Mouse (Mus musculus) CH12.LX (cell line): ENCODE data around the gene Zbtb5. TPM values are rescaled to one million over a fixed set of nuclear protein-coding genes. Genes with fewer than 3 reads are reported as not detected.

ENCODE experiments used
- DNase-seq: peaks from one replicate; pipeline ENCODE4 v3.0.0-alpha.2; 2013; ENCODE audit errors: extremely low read depth
- H3K27ac ChIP-seq: 2 replicates; pipeline ENCODE4 v1.5.1; 2012; ENCODE audit warnings: low read depth, mild to moderate bottlenecking, control low read depth, moderate library complexity; ENCODE audit not compliant: insufficient read depth
- H3K27me3 ChIP-seq: replicated peaks from 2 replicates; pipeline ENCODE3; 2012; ENCODE audit warnings: inconsistent platforms
- H3K36me3 ChIP-seq, 2 experiments: replicated peaks in 1 of 2; 2 replicates each; pipeline versions ENCODE3 to v1.6.1; 2012; ENCODE audit warnings: inconsistent platforms in 1 of 2, low read length in 1 of 2, mild to moderate bottlenecking in 1 of 2, mixed read lengths in 1 of 2, moderate library complexity in 1 of 2; ENCODE audit not compliant: control insufficient read depth in 1 of 2, insufficient read depth in 1 of 2
- H3K4me1 ChIP-seq, 2 experiments: 2 replicates each; pipeline ENCODE4 v1.6.1; 2012; ENCODE audit warnings: inconsistent platforms in 1 of 2, moderate library complexity in 1 of 2; ENCODE audit not compliant: insufficient read depth in 2 of 2, control insufficient read depth in 1 of 2
- H3K4me2 ChIP-seq: 2 replicates; pipeline ENCODE4 v1.6.1; 2012; ENCODE audit warnings: low read depth, mild to moderate bottlenecking, control low read depth; ENCODE audit not compliant: poor library complexity, insufficient read depth, severe bottlenecking
- H3K4me3 ChIP-seq, 3 experiments: fragments of 150-350 bp in 1 of 3; sonication (generic) in 1 of 3; replicated peaks in 1 of 3; 2 replicates each; pipeline versions ENCODE3 to v1.5.1; 2011 to 2012; ENCODE audit warnings: low read depth in 2 of 3, low read length in 2 of 3, mild to moderate bottlenecking in 2 of 3, moderate library complexity in 2 of 3, control low read depth in 1 of 3, improper control_type of control experiment in 1 of 3, inconsistent platforms in 1 of 3, mixed read lengths in 1 of 3; ENCODE audit not compliant: poor library complexity in 1 of 3
- H3K79me2 ChIP-seq: replicated peaks from 2 replicates; pipeline ENCODE4 v1.6.1; 2012; ENCODE audit warnings: mild to moderate bottlenecking, moderate library complexity; ENCODE audit not compliant: control insufficient read depth, poor library complexity, insufficient read depth, severe bottlenecking; ENCODE audit errors: extremely low read depth
- H3K9ac ChIP-seq: 2 replicates; pipeline ENCODE4 v1.6.1; 2012; ENCODE audit warnings: low read depth, mild to moderate bottlenecking, control low read depth, moderate library complexity; ENCODE audit not compliant: insufficient read depth
- H3K9me3 ChIP-seq: replicated peaks from 2 replicates; pipeline ENCODE3; 2012; ENCODE audit warnings: low read length, inconsistent platforms, mixed read lengths
- BHLHE40 ChIP-seq: IDR thresholded peaks from 2 replicates; pipeline ENCODE4 v1.6.1; 2011; ENCODE audit warnings: mild to moderate bottlenecking, low read depth, low read length, improper control_type of control experiment
- CHD2 ChIP-seq: IDR thresholded peaks from 2 replicates; pipeline ENCODE4 v1.6.1; 2011; ENCODE audit warnings: low read length, improper control_type of control experiment
- CTCF ChIP-seq, 2 experiments: IDR thresholded peaks in 1 of 2; conservative IDR thresholded peaks in 1 of 2; 2 replicates each; pipeline ENCODE4 v1.5.1; 2011 to 2012; ENCODE audit warnings: low read depth in 2 of 2, low read length in 2 of 2, improper control_type of control experiment in 1 of 2, inconsistent platforms in 1 of 2, mild to moderate bottlenecking in 1 of 2, moderate library complexity in 1 of 2
- E2F4 ChIP-seq: IDR thresholded peaks from 2 replicates; pipeline ENCODE4 v1.6.1; 2011; ENCODE audit warnings: low read depth, low read length, improper control_type of control experiment; ENCODE audit not compliant: insufficient replicate concordance
- EP300 ChIP-seq: IDR thresholded peaks from 2 replicates; pipeline ENCODE4 v1.6.1; 2011; ENCODE audit warnings: low read length, improper control_type of control experiment
- MAFK ChIP-seq: IDR thresholded peaks from 2 replicates; pipeline ENCODE4 v1.6.1; 2011; ENCODE audit warnings: low read length, improper control_type of control experiment; ENCODE audit not compliant: insufficient replicate concordance
- MXI1 ChIP-seq: IDR thresholded peaks from 2 replicates; pipeline ENCODE4 v1.6.1; 2011; ENCODE audit warnings: mild to moderate bottlenecking, low read depth, low read length, improper control_type of control experiment
- NELFE ChIP-seq: IDR thresholded peaks from 2 replicates; pipeline ENCODE4 v1.6.1; 2011; ENCODE audit warnings: low read depth, low read length, improper control_type of control experiment
- PAX5 ChIP-seq: IDR thresholded peaks from 2 replicates; pipeline ENCODE4 v1.6.1; 2012; ENCODE audit warnings: low read length, inconsistent platforms, mixed read lengths
- POLR2AphosphoS2 ChIP-seq: IDR thresholded peaks from 2 replicates; pipeline ENCODE4 v1.6.1; 2011; ENCODE audit warnings: low read depth, low read length, improper control_type of control experiment
- RAD21 ChIP-seq: IDR thresholded peaks from 2 replicates; pipeline ENCODE4 v1.6.1; 2011; ENCODE audit warnings: low read depth, mild to moderate bottlenecking, low read length, improper control_type of control experiment, moderate library complexity
- SIN3A ChIP-seq: IDR thresholded peaks from 2 replicates; pipeline ENCODE4 v1.6.1; 2012; ENCODE audit warnings: low read length, improper control_type of control experiment, inconsistent platforms
- SMC3 ChIP-seq: IDR thresholded peaks from 2 replicates; pipeline ENCODE4 v1.6.1; 2011; ENCODE audit warnings: low read depth, low read length, improper control_type of control experiment
- TBP ChIP-seq: conservative IDR thresholded peaks from 2 replicates; pipeline ENCODE4 v1.6.1; 2011; ENCODE audit warnings: low read depth, low read length, improper control_type of control experiment
- ZKSCAN1 ChIP-seq: IDR thresholded peaks from 2 replicates; pipeline ENCODE4 v1.6.1; 2012; ENCODE audit warnings: low read depth, inconsistent platforms, low read length, improper control_type of control experiment, borderline replicate concordance
- ZNF384 ChIP-seq: IDR thresholded peaks from 2 replicates; pipeline ENCODE4 v1.6.1; 2012; ENCODE audit warnings: low read depth, low read length, improper control_type of control experiment, inconsistent platforms
- dilution Hi-C: fragments of 300-500 bp; cut with MboI; formaldehyde crosslinking; loops from 2 replicates; pipeline ENCODE4 v1.14.3; 2020; ENCODE audit warnings: low sequenced_read_pairs; ENCODE audit not compliant: extremely low pct_unique_long_range_greater_than_20kb, extremely low pct_ligation_motif_present
- in situ Hi-C: fragments of 300-500 bp; cut with MboI; formaldehyde crosslinking; loops from 3 replicates; pipeline ENCODE4 v1.14.3; 2019; ENCODE audit warnings: low sequenced_read_pairs, low pct_ligation_motif_present, low pct_unique_long_range_greater_than_20kb, mixed read lengths
- polyA plus RNA-seq: library from polyadenylated mRNA; unstranded; fragments of >175 nt; gene quantifications from 2 replicates; pipeline ENCODE4 v1.2.1, GENCODE M21; 2012; ENCODE audit warnings: low read depth; ENCODE audit not compliant: insufficient read length
- total RNA-seq, 2 experiments: library from RNA; depleted of rRNA; stranded (reverse); fragments of 300-350 nt in 1 of 2; fragments of >200 nt in 1 of 2; gene quantifications; 2 replicates each; pipeline ENCODE4 v1.2.3; 2012 to 2014

Zbtb5 gene
- total and polyA plus RNA-seq, 3 experiments = 8.2 to 10.4 (median 10.0) TPM

GRCm38 (mm10) chr4:45012105-45012975 is at the start of gene Zbtb5 (continued):
- peak; percentile 94 for TF ChIP-seq CHD2

GRCm38 (mm10) chr4:45055451-45055850 is 43.2 kb upstream of the Zbtb5 start:
- no peak for TF ChIP-seq RAD21
- TF ChIP-seq EP300 = no peak
- no peak for TF ChIP-seq BHLHE40
- no peak for TF ChIP-seq MXI1
- no peak for TF ChIP-seq SIN3A
- TF ChIP-seq ZKSCAN1 = no peak
- no peak for TF ChIP-seq ZNF384
- TF ChIP-seq E2F4 = no peak
- TF ChIP-seq MAFK = no peak
- TF ChIP-seq NELFE = no peak
- TF ChIP-seq PAX5 = no peak
- TF ChIP-seq CTCF (conservative IDR thresholded peaks at IDR 0.05 in 1 of 2, IDR thresholded peaks at IDR 0.05 in 1 of 2; ENCODE audit: low read depth in 2 of 2, low read length in 2 of 2) = no peak
- no peak for TF ChIP-seq TBP
- TF ChIP-seq, all 38 proteins: peak for 0
- H3K9ac ChIP-seq = no peak overlapping the region
- dilution Hi-C loops = no loop called here
- H3K79me2 ChIP-seq = no peaks in the 10 kb centered on the region
- H3K9me3 ChIP-seq = no peaks in the 10 kb centered on the region
- no peaks in the 10 kb centered on the region for H3K36me3 ChIP-seq
- H3K4me2 ChIP-seq = no peak overlapping the region
- H3K27me3 ChIP-seq = no peaks in the 10 kb centered on the region
- in situ Hi-C loops = no loop called here
- H3K27ac ChIP-seq = no peak overlapping the region
- no peak for DNase-seq
- H3K4me1 ChIP-seq = no peaks in the 10 kb centered on the region
- no peak overlapping the region for H3K4me3 ChIP-seq

- Histone ChIP-seq H3K27ac (no peak overlapping the region), H3K4me3 (no peak overlapping the region), H3K79me2 (no peaks in the 10 kb centered on the region), H3K4me2 (no peak overlapping the region), H3K36me3 (no peaks in the 10 kb centered on the region), H3K27me3 (no peaks in the 10 kb centered on the region), H3K9me3 (no peaks in the 10 kb centered on the region), H3K9ac (no peak overlapping the region), H3K4me1 (no peaks in the 10 kb centered on the region)
- peak; percentile 36 for DNase-seq
- dilution Hi-C loops = no loop called here
- in situ Hi-C loops = no loop called here
- TF ChIP-seq POLR2AphosphoS2 = no peak
- TF ChIP-seq RAD21 = peak; percentile 61
- TF ChIP-seq NELFE = no peak
- TF ChIP-seq CTCF (conservative IDR thresholded peaks at IDR 0.05 in 1 of 2, IDR thresholded peaks at IDR 0.05 in 1 of 2; ENCODE audit: low read depth in 2 of 2, low read length in 2 of 2) = peak; percentile 9 to 65; a peak in 2 of 4 replicates
- peak; percentile 53 for TF ChIP-seq SMC3
- no peak for TF ChIP-seq MXI1
Observed at GRCm38 (mm10) chr4:45054862-45055261, 42.6 kb upstream of the Zbtb5 start.
